Mouse (Mus musculus): ENCODE data around the gene Jpt1.
"Not testable (repeated sequence)": the region's sequence is repeated elsewhere in the genome, so short reads cannot be mapped to it uniquely, and the experiment has no call there.

Jpt1 gene

GRCm38 (mm10) chr11:115514238-115514663 is at the start of gene Jpt1:
TSS of gene Jpt1 (minus strand) at chr11:115514387.
- peak; percentile 95 for DNase-seq

- DNase-seq, result no peak
Measured at GRCm38 (mm10) chr11:115563406-115563805, 49.2 kb upstream of the Jpt1 start.

DNA sequence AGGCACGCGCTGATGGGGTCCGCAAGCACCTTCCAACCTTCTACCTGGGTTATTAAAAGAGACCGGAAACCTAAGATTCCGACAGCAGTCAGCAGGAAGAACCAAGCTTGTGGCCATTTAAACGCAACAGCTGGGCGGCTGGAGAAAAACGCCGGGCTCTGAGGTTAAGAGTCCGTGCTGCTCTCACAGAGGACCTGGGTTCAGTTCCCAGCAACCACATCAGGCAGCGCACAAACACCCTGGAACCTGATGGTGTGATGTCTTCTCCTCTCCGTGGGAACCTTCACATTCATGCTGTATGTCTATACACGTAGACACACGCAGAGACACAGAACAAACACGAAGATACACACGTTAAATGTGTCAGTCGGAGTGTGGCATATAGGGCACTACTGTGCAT is 41.5 kb upstream of the Jpt1 start:
- no peak for DNase-seq

GRCm38 (mm10) chr11:115552783-115553182 is 38.6 kb upstream of the Jpt1 start:
- peak; percentile 7 for DNase-seq

DNA sequence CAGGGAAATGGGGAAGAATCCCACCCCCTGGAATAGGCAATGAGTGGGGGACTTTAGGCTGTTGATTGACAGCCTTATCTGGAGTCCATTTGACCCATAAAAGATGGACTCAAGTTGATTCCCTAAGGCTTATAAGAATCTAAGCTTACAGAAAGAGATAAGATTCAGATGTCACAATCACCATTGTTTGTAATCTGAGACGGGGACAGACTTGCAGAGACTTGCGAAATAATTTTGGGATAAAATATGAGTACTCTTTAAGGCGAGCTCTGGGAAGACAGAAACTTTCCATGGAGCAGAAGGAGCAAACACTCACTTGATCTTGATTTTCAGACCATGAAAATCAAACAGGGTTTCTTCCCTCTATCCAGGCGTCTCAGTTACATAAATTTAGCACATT is 29.4 kb upstream of the Jpt1 start:
- DNase-seq, result no peak

DNA sequence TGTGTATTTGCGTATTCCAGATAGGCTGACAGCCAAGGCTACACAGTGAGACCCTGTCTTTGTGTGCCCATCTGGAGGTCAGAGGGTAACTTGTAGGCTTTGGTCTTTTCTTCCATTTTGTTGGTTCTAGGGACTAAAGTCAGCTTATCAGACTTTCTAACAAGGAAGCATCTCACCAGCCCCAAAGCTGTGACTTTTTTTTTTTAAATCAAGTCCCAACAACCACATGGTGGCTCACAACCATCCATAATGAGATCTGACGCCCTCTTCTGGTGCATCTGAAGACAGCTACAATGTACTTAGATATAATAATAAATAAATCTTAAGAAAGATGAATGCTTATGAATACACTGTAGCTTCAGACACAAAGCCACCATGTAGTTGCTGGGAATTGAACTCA is 23.9 kb upstream of the Jpt1 start:
- no peak for DNase-seq

- DNase-seq, result peak; percentile 4
Measured at GRCm38 (mm10) chr11:115536856-115537568, 22.8 kb upstream of the Jpt1 start.

- peak; percentile 99 for DNase-seq
Measured at GRCm38 (mm10) chr11:115536038-115536681, 22.0 kb upstream of the Jpt1 start, which contains the start of gene Sumo2. TSS of gene Sumo2 (minus strand) at chr11:115536276.

- DNase-seq, result peak; percentile 68
Measured at GRCm38 (mm10) chr11:115535401-115536037, 21.3 kb upstream of the Jpt1 start.

DNA sequence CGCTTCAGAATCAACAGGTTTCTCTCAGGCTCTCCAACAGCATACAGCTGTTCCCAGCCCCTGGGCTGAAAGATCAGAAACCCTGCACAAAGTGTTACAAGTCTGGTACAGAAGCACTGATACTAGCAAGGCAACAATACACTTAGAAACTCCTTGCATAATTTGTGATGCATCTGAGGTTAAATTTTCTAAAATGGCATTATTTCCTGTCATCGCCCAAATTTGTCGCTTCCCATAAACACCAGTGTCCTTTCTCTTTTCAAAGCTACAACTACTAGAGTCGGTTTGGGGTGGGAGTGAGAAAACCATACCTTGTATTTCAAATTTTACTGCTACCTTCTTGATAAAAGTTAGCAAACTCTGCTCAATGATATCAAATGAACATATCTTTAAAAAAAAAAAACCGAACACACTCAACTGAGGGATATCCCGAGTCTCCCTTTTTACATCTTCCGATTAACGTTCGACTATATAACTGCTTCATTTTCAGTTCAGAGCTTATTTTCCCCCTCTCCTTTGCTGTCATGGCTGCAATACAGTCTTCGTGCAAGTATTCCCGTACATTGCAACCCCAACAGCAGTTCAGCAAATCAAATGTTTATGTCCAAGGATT is 20.7 kb upstream of the Jpt1 start:
- DNase-seq, result no peak

- not testable (repeated sequence) for DNase-seq
Measured at GRCm38 (mm10) chr11:115526446-115526845, 12.3 kb upstream of the Jpt1 start.

DNA sequence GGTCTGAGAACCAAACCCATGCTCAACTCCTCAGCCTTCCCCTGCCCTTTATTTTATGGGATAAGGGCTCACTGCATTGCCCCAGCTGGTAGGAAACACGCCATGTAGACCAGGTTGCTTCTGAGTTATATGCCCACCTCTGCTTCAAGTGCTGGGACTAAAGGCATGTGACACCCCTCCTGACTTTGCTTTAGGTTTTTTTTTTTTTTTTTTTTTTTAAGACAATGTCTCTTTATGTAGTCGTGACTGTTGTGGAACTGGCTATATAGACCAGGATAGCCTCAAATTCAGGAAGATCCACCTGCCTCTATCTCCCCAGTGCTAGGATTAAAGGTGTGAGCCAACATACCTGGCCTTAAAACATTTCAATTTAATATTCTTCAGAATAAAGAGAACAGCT is 8.5 kb upstream of the Jpt1 start:
- no peak for DNase-seq

DNA sequence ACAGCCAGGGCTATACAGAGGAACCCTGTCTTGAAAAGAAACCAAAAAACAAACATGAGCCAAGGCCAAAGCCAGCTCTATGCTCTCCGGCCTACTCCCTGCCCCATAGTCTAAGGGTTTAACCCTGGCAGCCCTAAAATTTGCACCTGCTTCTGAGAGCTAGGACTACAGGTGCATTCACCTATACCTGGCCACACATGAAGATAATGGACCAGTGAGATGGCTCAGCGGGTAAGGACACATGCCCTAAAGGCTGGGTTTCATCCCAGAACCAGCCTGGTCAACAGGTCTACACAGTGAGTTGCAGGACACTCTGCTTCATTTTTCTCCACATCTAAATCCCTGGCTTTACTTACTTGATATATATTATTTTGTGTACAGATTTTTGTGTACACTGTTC is 8.1 kb upstream of the Jpt1 start:
- DNase-seq, result no peak

- DNase-seq, result no peak
Measured at GRCm38 (mm10) chr11:115521080-115521479, 6.9 kb upstream of the Jpt1 start.

DNA sequence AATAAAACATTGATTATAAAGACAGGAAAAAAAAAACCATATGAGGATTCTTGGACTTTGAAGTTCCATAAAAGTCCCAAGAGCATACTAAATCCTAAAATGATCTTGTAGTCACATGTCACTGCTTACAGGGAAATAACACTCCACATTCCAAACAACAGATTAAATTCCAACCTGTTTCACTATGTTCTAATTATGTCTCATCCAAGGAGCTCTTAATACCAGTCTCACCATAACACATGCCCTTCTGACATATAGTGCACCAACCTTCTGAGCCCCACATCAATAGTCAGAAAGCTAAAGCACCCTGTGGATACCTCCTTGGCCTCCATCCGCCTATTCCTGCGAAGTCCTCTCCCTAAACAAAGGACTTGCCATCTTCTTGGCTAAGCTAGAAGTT is 6.0 kb upstream of the Jpt1 start:
- no peak for DNase-seq

- DNase-seq, result no peak
Measured at GRCm38 (mm10) chr11:115519581-115519980, 5.4 kb upstream of the Jpt1 start.

DNA sequence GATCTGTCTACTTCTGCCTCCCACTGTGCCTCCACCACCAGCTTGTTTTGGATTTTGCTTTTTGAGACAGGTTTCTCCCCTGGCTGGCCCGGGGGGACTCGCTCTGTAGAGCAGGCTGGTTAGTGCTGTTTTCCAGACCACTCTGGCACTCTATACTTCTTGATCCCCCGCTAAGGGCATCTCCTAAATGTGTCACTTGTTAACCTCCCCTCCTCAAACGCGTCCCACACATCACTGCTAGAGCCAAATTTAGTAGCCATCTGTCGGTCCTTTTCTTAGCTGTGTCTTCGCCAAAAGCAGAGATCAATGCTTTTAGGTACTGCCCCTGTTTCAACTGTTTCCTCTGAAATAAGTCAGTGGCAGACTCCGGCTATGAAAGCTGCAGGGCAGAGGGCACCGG is 4.5 kb upstream of the Jpt1 start:
- no peak for DNase-seq

GRCm38 (mm10) chr11:115516942-115517341 is 2.8 kb upstream of the Jpt1 start:
- DNase-seq, result no peak

DNA sequence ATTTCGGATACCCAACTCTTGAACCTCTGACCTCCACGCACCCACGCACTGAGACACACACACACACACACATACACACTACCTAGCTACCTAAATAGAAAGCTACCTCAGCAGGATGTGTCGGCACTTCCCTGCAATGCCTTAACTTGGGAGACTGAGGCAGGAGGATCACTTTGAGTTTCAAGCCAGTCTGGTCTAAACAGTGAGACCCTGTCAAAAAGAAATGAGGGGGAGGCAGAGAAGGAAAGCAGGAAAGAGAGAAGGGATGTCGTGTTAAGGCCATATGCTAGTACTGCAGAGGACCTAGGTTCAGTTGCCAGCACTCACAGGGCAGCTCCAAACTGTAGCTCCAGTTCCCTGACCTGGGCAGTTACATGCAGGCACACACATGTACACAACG is 834 bp upstream of the Jpt1 start:
- no peak for DNase-seq

DNA sequence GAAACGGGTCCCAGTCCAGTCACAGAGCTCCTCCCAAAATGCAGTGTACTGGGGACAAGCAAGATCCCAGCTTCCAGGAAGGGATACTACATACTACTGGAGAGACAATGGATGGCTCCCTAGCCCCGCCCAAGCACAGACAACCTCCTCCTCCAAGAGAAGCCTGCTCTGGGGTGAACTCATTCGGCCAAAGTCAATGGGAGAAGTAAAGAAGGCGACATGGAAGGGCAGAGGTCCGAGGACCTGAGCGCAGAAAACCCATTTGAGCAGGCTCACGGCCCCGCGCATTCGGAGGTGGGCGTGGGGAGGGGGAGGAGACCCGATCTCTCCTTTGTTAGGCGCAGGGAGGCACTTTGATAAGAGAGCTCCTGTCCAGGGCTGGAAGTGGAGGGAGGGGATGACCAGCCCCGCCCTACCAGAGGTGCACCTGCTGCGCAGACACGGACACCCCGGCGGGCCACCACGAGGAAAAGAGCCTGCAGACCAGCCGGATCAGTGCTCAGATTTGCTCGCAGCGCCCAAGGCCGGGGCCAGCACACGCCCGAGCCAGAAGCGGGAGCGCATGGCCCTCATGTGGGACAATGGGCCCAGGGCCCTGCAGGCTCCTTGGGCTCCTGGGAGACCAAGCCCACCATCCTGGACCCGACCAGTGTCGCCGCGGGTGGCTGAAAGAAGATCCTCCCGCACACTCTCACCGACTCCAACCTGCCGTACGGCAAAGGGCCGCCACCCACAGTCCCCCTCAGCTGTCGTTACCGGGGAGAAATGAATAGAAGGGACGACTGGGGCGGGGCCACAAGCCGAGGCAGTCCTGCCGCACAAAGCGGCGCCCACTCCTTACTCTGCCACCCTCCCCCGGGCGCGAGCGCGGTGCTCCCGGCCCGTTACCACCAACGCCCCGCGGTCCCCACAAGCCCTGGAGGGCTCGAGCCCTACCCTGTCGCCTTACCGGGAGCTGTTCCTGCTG is 633 bp downstream of the Jpt1 start:
- DNase-seq, result peak; percentile 44

DNA sequence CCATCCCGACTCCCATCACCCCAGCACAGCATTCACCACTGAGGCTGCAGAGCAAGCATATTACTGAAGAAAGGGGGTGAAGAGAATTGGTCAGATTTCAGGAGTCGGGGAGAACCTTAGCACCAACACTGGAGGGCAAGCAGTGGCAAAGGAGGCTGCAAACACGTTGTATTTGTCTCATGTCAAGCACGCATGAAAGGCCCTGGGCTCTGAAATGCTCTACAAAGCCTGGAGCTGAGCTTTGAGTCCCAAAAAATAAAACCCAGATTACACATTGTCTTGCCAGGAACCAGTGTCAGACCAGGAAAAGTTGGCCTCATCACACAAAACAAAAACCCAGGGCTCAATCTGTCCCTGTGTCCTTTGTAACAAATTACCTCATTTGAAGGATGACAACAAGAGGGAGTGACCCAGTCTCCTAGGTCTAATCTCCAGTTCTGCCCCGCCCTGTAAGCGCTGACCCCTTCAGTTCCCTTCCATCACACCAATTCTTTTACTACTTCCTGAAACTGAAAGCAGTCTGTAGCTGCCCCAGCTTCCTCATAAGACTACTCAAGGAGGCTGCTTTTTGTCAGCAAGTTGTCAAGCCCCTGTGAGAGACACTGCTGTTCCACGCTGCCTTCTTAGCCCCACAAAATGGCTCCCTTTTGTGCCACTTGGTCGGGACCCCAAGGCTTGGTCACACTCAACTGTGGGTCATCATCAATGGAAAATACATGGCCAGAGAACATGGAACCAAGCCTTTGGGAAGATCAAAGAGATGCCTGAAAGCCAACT is 1.6 kb downstream of the Jpt1 start:
- peak; percentile 45 for DNase-seq

- DNase-seq, result no peak
Measured at GRCm38 (mm10) chr11:115512004-115512403, 2.2 kb downstream of the Jpt1 start.
